Mouse (Mus musculus): ENCODE results near the gene Bmp8a. TPM values are rescaled to one million over a fixed set of nuclear protein-coding genes. Genes with fewer than 3 reads are reported as not detected.

Bmp8a gene
- polyA plus RNA-seq, 1 experiment from 2014 or later: 0.68 TPM

GRCm38 (mm10) chr4:123360771-123361170 lies 17.7 kb upstream of the Bmp8a start:
- Histone ChIP-seq H3K4me1 (replicated peaks; ENCODE audit: control insufficient read depth, insufficient read depth, low read length) (no peaks in the 10 kb centered on the region), H3K4me3 (ENCODE audit: low read length) (no peak overlapping the region), H3K27ac (ENCODE audit: low read length) (no peak overlapping the region), H3K9me3 (ENCODE audit: control insufficient read depth, low read length) (no peaks in the 10 kb centered on the region), H3K9ac (ENCODE audit: low read length) (no peak overlapping the region), H3K4me2 (ENCODE audit: low read depth, low read length) (no peak overlapping the region), H3K27me3 (ENCODE audit: control insufficient read depth, insufficient read depth, low read depth, low read length) (no peaks in the 10 kb centered on the region), H3K36me3 (ENCODE audit: control insufficient read depth, insufficient read depth, low read length) (peaks cover 66% of the 10 kb centered on the region)
- 92% methylated on average over 12 of the region's 12 CpGs for WGBS
- no peak for ATAC-seq (ENCODE audit: low read depth)

GRCm38 (mm10) chr4:123358613-123359012 lies 15.6 kb upstream of the Bmp8a start:
- Histone ChIP-seq H3K36me3 (ENCODE audit: control insufficient read depth, insufficient read depth, low read length) (peaks cover 70% of the 10 kb centered on the region), H3K4me3 (ENCODE audit: low read length) (no peak overlapping the region), H3K4me2 (ENCODE audit: low read depth, low read length) (no peak overlapping the region), H3K27me3 (ENCODE audit: control insufficient read depth, insufficient read depth, low read depth, low read length) (no peaks in the 10 kb centered on the region), H3K27ac (ENCODE audit: low read length) (no peak overlapping the region), H3K4me1 (replicated peaks; ENCODE audit: control insufficient read depth, insufficient read depth, low read length) (no peaks in the 10 kb centered on the region), H3K9ac (ENCODE audit: low read length) (no peak overlapping the region), H3K9me3 (ENCODE audit: control insufficient read depth, low read length) (no peaks in the 10 kb centered on the region)
- no peak for ATAC-seq (ENCODE audit: low read depth)
- WGBS: 89% methylated on average over 7 of the region's 7 CpGs

- Histone ChIP-seq H3K9ac (ENCODE audit: low read length) (no peak overlapping the region), H3K36me3 (ENCODE audit: control insufficient read depth, insufficient read depth, low read length) (peaks cover 67% of the 10 kb centered on the region), H3K9me3 (ENCODE audit: control insufficient read depth, low read length) (no peaks in the 10 kb centered on the region), H3K27ac (ENCODE audit: low read length) (no peak overlapping the region), H3K27me3 (ENCODE audit: control insufficient read depth, insufficient read depth, low read depth, low read length) (no peaks in the 10 kb centered on the region), H3K4me2 (ENCODE audit: low read depth, low read length) (no peak overlapping the region), H3K4me3 (ENCODE audit: low read length) (no peak overlapping the region), H3K4me1 (replicated peaks; ENCODE audit: control insufficient read depth, insufficient read depth, low read length) (no peaks in the 10 kb centered on the region)
- no peak for ATAC-seq (ENCODE audit: low read depth)
- WGBS: 82% methylated on average over 8 of the region's 8 CpGs
Observed at GRCm38 (mm10) chr4:123355941-123356340, 12.9 kb upstream of the Bmp8a start.

GRCm38 (mm10) chr4:123353271-123353877 lies 10.3 kb upstream of the Bmp8a start:
- no peak overlapping the region for H3K4me2 ChIP-seq (ENCODE audit: low read depth, low read length)
- whole genome bisulfite sequencing: 82% methylated on average over 10 of the region's 10 CpGs
- no peak for ATAC-seq (ENCODE audit: low read depth)
- no peaks in the 10 kb centered on the region for H3K27me3 ChIP-seq (ENCODE audit: control insufficient read depth, insufficient read depth, low read depth, low read length)
- H3K4me3 ChIP-seq (ENCODE audit: low read length): no peak overlapping the region
- H3K9ac ChIP-seq (ENCODE audit: low read length): no peak overlapping the region
- no peaks in the 10 kb centered on the region for H3K4me1 ChIP-seq (replicated peaks; ENCODE audit: control insufficient read depth, insufficient read depth, low read length)
- peaks cover 64% of the 10 kb centered on the region for H3K36me3 ChIP-seq (ENCODE audit: control insufficient read depth, insufficient read depth, low read length)
- no peak overlapping the region for H3K27ac ChIP-seq (ENCODE audit: low read length)
- H3K9me3 ChIP-seq (ENCODE audit: control insufficient read depth, low read length): no peaks in the 10 kb centered on the region

GRCm38 (mm10) chr4:123343471-123343789 lies 378 bp upstream of the Bmp8a start:
- 0 out of 2 replicates have a peak overlapping the region, but pooled peaks have one; percentile 5 for H3K27ac ChIP-seq (ENCODE audit: low read length)
- peak overlapping the region; percentile 91 for H3K4me2 ChIP-seq (ENCODE audit: low read depth, low read length)
- no peaks in the 10 kb centered on the region for H3K9me3 ChIP-seq (ENCODE audit: control insufficient read depth, low read length)
- 4% methylated on average over 6 of the region's 6 CpGs for WGBS
- H3K4me1 ChIP-seq (replicated peaks; ENCODE audit: control insufficient read depth, insufficient read depth, low read length): peaks cover 5% of the 10 kb centered on the region
- H3K4me3 ChIP-seq (ENCODE audit: low read length): peak overlapping the region; percentile 58
- peak; percentile 27 for ATAC-seq (ENCODE audit: low read depth)
- H3K27me3 ChIP-seq (ENCODE audit: control insufficient read depth, insufficient read depth, low read depth, low read length): peaks cover 23% of the 10 kb centered on the region
- H3K9ac ChIP-seq (ENCODE audit: low read length): no peak overlapping the region
- no peaks in the 10 kb centered on the region for H3K36me3 ChIP-seq (ENCODE audit: control insufficient read depth, insufficient read depth, low read length)

- peak overlapping the region; percentile 51 for H3K9ac ChIP-seq (ENCODE audit: low read length)
- peak; percentile 9; the same call in 1 of the 2 replicates for ATAC-seq (ENCODE audit: low read depth)
- peaks cover 23% of the 10 kb centered on the region for H3K27me3 ChIP-seq (ENCODE audit: control insufficient read depth, insufficient read depth, low read depth, low read length)
- 2% methylated on average over 43 of the region's 43 CpGs for WGBS
- H3K4me1 ChIP-seq (replicated peaks; ENCODE audit: control insufficient read depth, insufficient read depth, low read length): peaks cover 5% of the 10 kb centered on the region
- peak overlapping the region; percentile 91 for H3K4me2 ChIP-seq (ENCODE audit: low read depth, low read length)
- no peak overlapping the region for H3K27ac ChIP-seq (ENCODE audit: low read length)
- peak overlapping the region; percentile 58 for H3K4me3 ChIP-seq (ENCODE audit: low read length)
- H3K36me3 ChIP-seq (ENCODE audit: control insufficient read depth, insufficient read depth, low read length): no peaks in the 10 kb centered on the region
- H3K9me3 ChIP-seq (ENCODE audit: control insufficient read depth, low read length): no peaks in the 10 kb centered on the region
Observed at GRCm38 (mm10) chr4:123342091-123342641, 886 bp downstream of the Bmp8a start.

- H3K9ac ChIP-seq (ENCODE audit: low read length): no peak overlapping the region
- H3K4me2 ChIP-seq (ENCODE audit: low read depth, low read length): no peak overlapping the region
- H3K36me3 ChIP-seq (ENCODE audit: control insufficient read depth, insufficient read depth, low read length): no peaks in the 10 kb centered on the region
- ATAC-seq (ENCODE audit: low read depth): no peak
- peaks cover 23% of the 10 kb centered on the region for H3K27me3 ChIP-seq (ENCODE audit: control insufficient read depth, insufficient read depth, low read depth, low read length)
- WGBS: 66% methylated on average over 5 of the region's 5 CpGs
- H3K4me3 ChIP-seq (ENCODE audit: low read length): no peak overlapping the region
- no peaks in the 10 kb centered on the region for H3K9me3 ChIP-seq (ENCODE audit: control insufficient read depth, low read length)
- H3K27ac ChIP-seq (ENCODE audit: low read length): no peak overlapping the region
- peaks cover 5% of the 10 kb centered on the region for H3K4me1 ChIP-seq (replicated peaks; ENCODE audit: control insufficient read depth, insufficient read depth, low read length)
Observed at GRCm38 (mm10) chr4:123340232-123340631, 2.8 kb downstream of the Bmp8a start.

GRCm38 (mm10) chr4:123337693-123338092 lies 5.4 kb downstream of the Bmp8a start:
- no peak overlapping the region for H3K27ac ChIP-seq (ENCODE audit: low read length)
- no peak overlapping the region for H3K4me2 ChIP-seq (ENCODE audit: low read depth, low read length)
- H3K27me3 ChIP-seq (ENCODE audit: control insufficient read depth, insufficient read depth, low read depth, low read length): peaks cover 21% of the 10 kb centered on the region
- H3K9me3 ChIP-seq (ENCODE audit: control insufficient read depth, low read length): no peaks in the 10 kb centered on the region
- H3K4me1 ChIP-seq (replicated peaks; ENCODE audit: control insufficient read depth, insufficient read depth, low read length): peaks cover 5% of the 10 kb centered on the region
- no peak overlapping the region for H3K4me3 ChIP-seq (ENCODE audit: low read length)
- 53% methylated on average over 4 of the region's 4 CpGs for WGBS
- no peak for ATAC-seq (ENCODE audit: low read depth)
- no peaks in the 10 kb centered on the region for H3K36me3 ChIP-seq (ENCODE audit: control insufficient read depth, insufficient read depth, low read length)
- H3K9ac ChIP-seq (ENCODE audit: low read length): no peak overlapping the region

GRCm38 (mm10) chr4:123335796-123336585 lies 7.1 kb downstream of the Bmp8a start:
- Histone ChIP-seq H3K27ac (ENCODE audit: low read length) (no peak overlapping the region), H3K4me1 (replicated peaks; ENCODE audit: control insufficient read depth, insufficient read depth, low read length) (no peaks in the 10 kb centered on the region), H3K4me2 (ENCODE audit: low read depth, low read length) (no peak overlapping the region), H3K9me3 (ENCODE audit: control insufficient read depth, low read length) (no peaks in the 10 kb centered on the region), H3K36me3 (ENCODE audit: control insufficient read depth, insufficient read depth, low read length) (no peaks in the 10 kb centered on the region), H3K27me3 (ENCODE audit: control insufficient read depth, insufficient read depth, low read depth, low read length) (peaks cover 4% of the 10 kb centered on the region; the same call in 1 of the 2 replicates), H3K4me3 (ENCODE audit: low read length) (no peak overlapping the region), H3K9ac (ENCODE audit: low read length) (no peak overlapping the region)
- WGBS: 62% methylated on average over 14 of the region's 14 CpGs
- ATAC-seq (ENCODE audit: low read depth): no peak
